Mouse (Mus musculus) urinary bladder, postnatal 14 days (tissue): ENCODE measurements around the gene Tmem81.
"Not testable (repeated sequence)": the region's sequence is repeated elsewhere in the genome, so short reads cannot be mapped to it uniquely, and the experiment has no call there.

Experiments
- DNase-seq: peaks from one replicate; pipeline ENCODE4 v3.0.0; 2021; ENCODE audit warnings: low spot score

Gene Tmem81

GRCm38 (mm10) chr1:132506058-132506457 is at the start of gene Tmem81:
TSS of gene Tmem81 (plus strand) at chr1:132506230.
- DNase-seq, result no peak

- DNase-seq, result no peak
These were observed 41.4 kb upstream of the Tmem81 start for GRCm38 (mm10) chr1:132464651-132465050.

GRCm38 (mm10) chr1:132468926-132469325 is 37.1 kb upstream of the Tmem81 start:
- DNase-seq, result no peak

- DNase-seq, result no peak
These were observed 36.5 kb upstream of the Tmem81 start for GRCm38 (mm10) chr1:132469519-132469918.

- DNase-seq, result not testable (repeated sequence)
These were observed 36.0 kb upstream of the Tmem81 start for GRCm38 (mm10) chr1:132470031-132470430.

- DNase-seq, result no peak
These were observed 35.0 kb upstream of the Tmem81 start for GRCm38 (mm10) chr1:132471032-132471431.

GRCm38 (mm10) chr1:132471499-132471898 is 34.5 kb upstream of the Tmem81 start:
- DNase-seq, result no peak

- no peak for DNase-seq
These were observed 33.5 kb upstream of the Tmem81 start for GRCm38 (mm10) chr1:132472537-132472936.

- no peak for DNase-seq
These were observed 31.5 kb upstream of the Tmem81 start for GRCm38 (mm10) chr1:132474496-132474895.

- DNase-seq, result no peak
These were observed 29.5 kb upstream of the Tmem81 start for GRCm38 (mm10) chr1:132476575-132476927.

- peak; percentile 87 for DNase-seq
These were observed 28.9 kb upstream of the Tmem81 start, which contains the start of gene Rbbp5 for GRCm38 (mm10) chr1:132476928-132477691. TSS of gene Rbbp5 (plus strand) at chr1:132477365.

GRCm38 (mm10) chr1:132479438-132479837 is 26.6 kb upstream of the Tmem81 start:
- DNase-seq, result no peak

- no peak for DNase-seq
These were observed 24.4 kb upstream of the Tmem81 start for GRCm38 (mm10) chr1:132481619-132482018.

GRCm38 (mm10) chr1:132483234-132483633 is 22.8 kb upstream of the Tmem81 start:
- no peak for DNase-seq

- no peak for DNase-seq
These were observed 22.3 kb upstream of the Tmem81 start for GRCm38 (mm10) chr1:132483759-132484158.

GRCm38 (mm10) chr1:132500535-132500934 is 5.5 kb upstream of the Tmem81 start:
- DNase-seq, result no peak

GRCm38 (mm10) chr1:132505155-132505554 is 875 bp upstream of the Tmem81 start:
- DNase-seq, result no peak

GRCm38 (mm10) chr1:132506656-132507055 is 626 bp downstream of the Tmem81 start:
- no peak for DNase-seq

- no peak for DNase-seq
These were observed 3.7 kb downstream of the Tmem81 start for GRCm38 (mm10) chr1:132509771-132510170.

GRCm38 (mm10) chr1:132511521-132511920 is 5.5 kb downstream of the Tmem81 start:
- DNase-seq, result no peak

GRCm38 (mm10) chr1:132512106-132512505 is 6.1 kb downstream of the Tmem81 start:
- no peak for DNase-seq

GRCm38 (mm10) chr1:132515339-132515738 is 9.3 kb downstream of the Tmem81 start:
- no peak for DNase-seq

GRCm38 (mm10) chr1:132516776-132517175 is 10.7 kb downstream of the Tmem81 start:
- no peak for DNase-seq

- DNase-seq, result no peak
These were observed 12.6 kb downstream of the Tmem81 start for GRCm38 (mm10) chr1:132518621-132519020.
